Mouse (Mus musculus) WW6 (cell line): ENCODE results near the gene Tbl2.

Experiments
- DNase-seq: peaks from one replicate; pipeline ENCODE4 v3.0.0-alpha.2; 2013; ENCODE audit warnings: low read depth, low spot score

Tbl2 gene

GRCm38 (mm10) chr5:135186621-135187348 lies 37.3 kb downstream of the Tbl2 start, which contains the start of gene Baz1b:
Gene Baz1b, plus strand, starts transcription at chr5:135187264.
- DNase-seq: peak; percentile 92

GRCm38 (mm10) chr5:135187349-135188213 lies 38.1 kb downstream of the Tbl2 start:
- DNase-seq: no peak

GRCm38 (mm10) chr5:135188214-135188554 lies 38.7 kb downstream of the Tbl2 start:
- no peak for DNase-seq

- DNase-seq: no peak
These were observed 40.0 kb downstream of the Tbl2 start for GRCm38 (mm10) chr5:135189281-135190022.

GRCm38 (mm10) chr5:135191620-135192019 lies 42.2 kb downstream of the Tbl2 start:
- no peak for DNase-seq

GRCm38 (mm10) chr5:135192431-135192830 lies 43.0 kb downstream of the Tbl2 start:
- no peak for DNase-seq

- DNase-seq: no peak
These were observed 46.9 kb downstream of the Tbl2 start for GRCm38 (mm10) chr5:135196367-135196766.

GRCm38 (mm10) chr5:135202763-135203162 lies 53.3 kb downstream of the Tbl2 start:
- no peak for DNase-seq

GRCm38 (mm10) chr5:135208197-135208596 lies 58.7 kb downstream of the Tbl2 start:
- DNase-seq: no peak
